Mouse (Mus musculus) limb, embryonic 13.5 days (tissue): ENCODE measurements at regions not wholly inside any gene's neighbourhood (a gene's known extent, or its start where the extent isn't known, plus 50 kb on each side); places are given as distances from the start of the nearest gene placed in this dataset.

Experiments
- ATAC-seq: fragments of 200-750 bp; cut with Nextera tagmentation; 2 replicates; pipeline ENCODE4 v1.8.0; 2017; ENCODE audit warnings: low read depth, moderate number of reproducible peaks, moderate TSS enrichment; ENCODE audit not compliant: low FRiP score
- H3K27ac ChIP-seq: fragments of 300-500 bp; sonication (generic); 2 replicates; pipeline ENCODE4 v1.5.1; 2015; ENCODE audit warnings: inconsistent platforms, mild to moderate bottlenecking, moderate library complexity
- H3K27me3 ChIP-seq: fragments of 300-500 bp; sonication (generic); 2 replicates; pipeline ENCODE4 v1.6.1; 2015; ENCODE audit warnings: mild to moderate bottlenecking, inconsistent platforms
- H3K36me3 ChIP-seq: fragments of 300-500 bp; sonication (generic); 2 replicates; pipeline ENCODE4 v1.6.1; 2015; ENCODE audit warnings: inconsistent platforms, mild to moderate bottlenecking, moderate library complexity
- H3K4me1 ChIP-seq: fragments of 300-500 bp; sonication (generic); 2 replicates; pipeline ENCODE4 v1.6.1; 2015; ENCODE audit warnings: inconsistent platforms
- H3K4me2 ChIP-seq: fragments of 300-500 bp; sonication (generic); replicated peaks from 2 replicates; pipeline ENCODE4 v1.6.1; 2015; ENCODE audit warnings: inconsistent platforms, mild to moderate bottlenecking, moderate library complexity
- H3K4me3 ChIP-seq: fragments of 300-500 bp; sonication (generic); 2 replicates; pipeline ENCODE4 v1.5.1; 2015; ENCODE audit warnings: moderate library complexity, mild to moderate bottlenecking, inconsistent platforms
- H3K9ac ChIP-seq: fragments of 300-500 bp; sonication (generic); 2 replicates; pipeline ENCODE4 v1.6.1; 2015; ENCODE audit warnings: mild to moderate bottlenecking, inconsistent platforms
- H3K9me3 ChIP-seq: fragments of 300-500 bp; sonication (generic); 2 replicates; pipeline ENCODE4 v1.6.1; 2016; ENCODE audit warnings: inconsistent platforms
- WGBS: fragments of 180-500 bp; shearing (Covaris S2); methylation state at CpG from one replicate; pipeline ENCODE4 v1.1.7; 2015; 5-methylcytosine and 5-hydroxymethylcytosine counted together

GRCm38 (mm10) chr10:38246821-38247220 is 574.8 kb downstream of the Rfpl4b start:
- H3K4me2 ChIP-seq, result no peak overlapping the region
- no peaks in the 10 kb centered on the region for H3K36me3 ChIP-seq
- WGBS, result 43% methylated on average over 1 of the region's 1 CpGs
- H3K27me3 ChIP-seq, result no peaks in the 10 kb centered on the region
- H3K27ac ChIP-seq, result no peak overlapping the region
- ATAC-seq, result no peak
- no peak overlapping the region for H3K9ac ChIP-seq
- no peak overlapping the region for H3K4me3 ChIP-seq
- no peaks in the 10 kb centered on the region for H3K9me3 ChIP-seq
- H3K4me1 ChIP-seq, result no peaks in the 10 kb centered on the region
